Mouse (Mus musculus) naive thymus-derived CD4-positive, alpha-beta T cell, adult 2 months (primary cell): Measurements from ENCODE around the gene Kcnd2.

Experiments used
- DNase-seq: peaks from one replicate; pipeline ENCODE4 v3.0.0-alpha.2; 2011; ENCODE audit warnings: low read depth

Kcnd2 gene

DNA sequence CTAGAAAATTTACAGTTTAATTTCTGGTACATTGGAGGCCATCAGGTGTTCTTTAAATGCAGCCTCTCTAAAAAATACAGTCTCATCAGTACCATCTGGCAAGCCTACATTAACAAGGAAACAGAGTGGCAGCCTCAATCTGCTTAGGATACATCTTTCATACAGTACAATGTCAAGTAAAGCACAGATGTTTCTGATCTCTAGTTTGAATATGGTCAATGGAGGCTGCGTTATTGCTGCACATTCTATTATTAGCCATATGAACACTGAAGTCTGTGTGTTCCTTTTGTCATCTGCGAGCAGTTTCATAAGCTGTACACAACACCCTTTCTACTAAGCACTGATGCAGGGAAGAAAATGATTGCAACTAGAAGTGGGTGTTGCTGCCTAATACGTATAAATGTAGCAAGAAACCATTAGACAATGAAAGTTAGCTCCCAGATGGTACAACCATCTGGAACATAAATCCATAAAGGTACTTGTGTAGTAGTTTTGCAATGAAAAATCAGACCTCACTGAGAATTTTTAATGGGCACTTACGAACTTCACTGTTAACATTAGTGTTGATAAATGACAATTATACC is 209.0 kb downstream of the Kcnd2 start:
- no peak for DNase-seq

GRCm38 (mm10) chr6:21431120-21431519 is 215.8 kb downstream of the Kcnd2 start:
- DNase-seq, result no peak

DNA sequence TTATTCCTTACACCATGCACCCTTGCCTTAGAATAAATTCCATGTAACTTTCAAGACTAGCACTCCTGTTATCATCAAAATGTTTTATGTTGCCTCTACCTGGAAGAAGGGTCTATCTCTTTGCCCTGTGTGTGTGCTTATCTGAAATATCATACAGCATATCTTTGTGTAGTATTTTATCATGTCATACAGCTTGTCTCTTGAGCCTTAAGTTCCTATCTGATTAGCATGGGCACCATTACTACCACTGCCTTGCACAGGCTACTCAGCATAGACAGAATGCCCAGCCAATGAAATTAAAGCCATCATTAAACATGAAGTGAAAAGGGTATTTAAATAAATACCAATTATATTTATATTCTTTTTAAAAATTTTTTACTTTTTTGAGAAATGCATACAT is 249.4 kb downstream of the Kcnd2 start:
- DNase-seq, result no peak

GRCm38 (mm10) chr6:21471891-21472544 is 256.7 kb downstream of the Kcnd2 start:
- no peak for DNase-seq

DNA sequence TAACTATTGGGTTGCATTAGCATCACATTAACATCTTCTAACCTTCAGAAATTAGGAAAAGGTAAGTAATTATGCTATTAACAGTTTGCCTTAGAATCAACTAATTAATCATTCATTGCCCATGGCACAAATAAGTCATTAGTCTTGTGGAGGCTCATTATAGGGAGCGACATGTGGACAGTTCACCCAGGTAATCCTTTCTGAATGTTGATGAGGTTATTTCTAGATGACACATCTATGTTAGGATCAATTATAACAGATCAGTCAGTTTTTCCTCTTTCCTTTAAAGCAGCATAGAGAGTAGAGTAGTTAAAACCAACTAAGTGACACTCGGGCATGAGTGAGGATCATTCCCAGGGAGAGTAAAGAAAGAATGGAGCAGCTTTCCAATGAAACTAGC is 267.4 kb downstream of the Kcnd2 start:
- no peak for DNase-seq

DNA sequence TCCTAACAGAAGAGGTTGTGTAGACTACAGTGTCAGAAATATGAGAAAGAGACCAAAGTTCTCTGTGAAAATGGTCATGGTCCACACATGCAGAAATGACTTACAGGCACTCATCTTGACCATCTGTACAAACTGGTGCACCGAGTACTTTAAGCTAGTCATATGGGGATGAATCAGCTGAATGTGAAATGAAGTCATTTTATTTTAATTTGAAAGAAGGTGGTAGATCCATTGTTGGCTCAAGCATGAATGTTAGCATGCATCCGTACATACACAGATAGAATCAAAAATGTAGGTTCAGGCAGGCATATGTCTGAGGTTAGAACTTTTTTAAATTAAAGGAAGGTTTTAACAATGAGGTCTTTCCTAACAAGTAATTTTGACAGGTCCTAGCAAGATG is 273.2 kb downstream of the Kcnd2 start:
- DNase-seq, result no peak

- no peak for DNase-seq
These were observed 287.6 kb downstream of the Kcnd2 start for GRCm38 (mm10) chr6:21502921-21503320.

- DNase-seq, result no peak
These were observed 295.4 kb downstream of the Kcnd2 start for GRCm38 (mm10) chr6:21510621-21511239.

DNA sequence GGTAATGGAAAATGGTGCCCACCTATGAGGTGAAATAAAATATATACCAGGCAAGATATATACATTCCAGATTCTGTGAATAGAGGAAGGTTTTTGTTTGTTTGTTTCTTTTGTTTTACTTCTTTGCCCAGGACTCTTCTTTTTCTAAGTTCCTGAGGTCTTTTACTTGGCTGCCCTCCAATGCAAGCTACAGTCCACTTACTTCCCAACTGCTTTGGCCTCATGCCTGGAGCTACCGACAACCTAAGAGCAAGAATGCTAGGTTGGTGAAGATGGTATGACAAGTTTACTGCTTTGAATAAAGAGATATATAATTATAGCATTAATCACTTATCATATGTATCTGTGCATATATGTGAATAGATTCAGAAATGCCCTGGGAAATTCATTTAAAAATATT is 305.0 kb downstream of the Kcnd2 start:
- DNase-seq, result no peak

- no peak for DNase-seq
These were observed 312.3 kb downstream of the Kcnd2 start for GRCm38 (mm10) chr6:21527489-21528074.

GRCm38 (mm10) chr6:21534009-21534408 is 318.7 kb downstream of the Kcnd2 start:
- no peak for DNase-seq

GRCm38 (mm10) chr6:21534820-21535219 is 319.5 kb downstream of the Kcnd2 start:
- no peak for DNase-seq

DNA sequence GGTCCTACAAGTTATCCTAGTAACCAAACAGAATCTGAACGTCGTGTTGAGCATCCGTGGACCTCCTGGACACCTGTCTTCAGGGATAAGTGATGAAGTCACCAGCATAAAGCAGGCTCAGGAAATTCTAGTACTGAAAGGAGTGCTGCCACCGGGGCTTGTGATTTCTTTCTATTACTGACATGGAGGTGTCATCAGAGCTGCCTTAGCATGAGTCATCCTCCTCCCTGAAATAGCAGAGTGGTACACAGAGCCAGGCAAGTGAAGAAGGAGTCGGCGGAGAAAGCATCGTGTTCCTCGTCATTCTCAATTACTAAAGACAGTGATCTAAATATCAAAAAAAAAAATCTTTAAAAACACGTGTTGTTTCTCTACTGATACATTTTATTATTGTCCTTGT is 336.2 kb downstream of the Kcnd2 start:
- DNase-seq, result no peak

DNA sequence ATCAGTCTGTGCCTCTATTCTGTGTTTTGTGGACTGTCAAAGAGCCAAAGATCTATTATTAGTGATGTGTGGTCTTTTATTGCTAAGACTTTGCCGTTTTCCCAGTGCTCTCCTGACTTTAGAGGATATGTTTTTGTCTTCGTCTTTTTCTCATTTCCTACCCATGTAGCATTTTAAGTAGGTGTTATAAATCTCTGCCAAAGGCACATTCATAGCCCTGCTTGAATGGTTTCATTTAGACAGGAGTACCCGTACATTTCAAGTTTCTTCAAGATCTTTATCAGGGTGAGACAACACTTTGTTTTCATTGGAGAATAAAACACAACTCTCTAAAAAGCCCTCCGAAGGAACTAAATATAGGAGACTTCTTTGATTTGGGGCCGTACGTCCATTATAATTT is 355.7 kb downstream of the Kcnd2 start:
- DNase-seq, result no peak

GRCm38 (mm10) chr6:21590156-21590555 is 374.9 kb downstream of the Kcnd2 start:
- DNase-seq, result no peak

- no peak for DNase-seq
These were observed 382.1 kb downstream of the Kcnd2 start for GRCm38 (mm10) chr6:21597424-21597823.

- DNase-seq, result no peak
These were observed 394.2 kb downstream of the Kcnd2 start for GRCm38 (mm10) chr6:21609381-21610059.

GRCm38 (mm10) chr6:21629989-21630388 is 414.7 kb downstream of the Kcnd2 start:
- DNase-seq, result no peak

- DNase-seq, result no peak
These were observed 440.4 kb downstream of the Kcnd2 start for GRCm38 (mm10) chr6:21655681-21656080.

DNA sequence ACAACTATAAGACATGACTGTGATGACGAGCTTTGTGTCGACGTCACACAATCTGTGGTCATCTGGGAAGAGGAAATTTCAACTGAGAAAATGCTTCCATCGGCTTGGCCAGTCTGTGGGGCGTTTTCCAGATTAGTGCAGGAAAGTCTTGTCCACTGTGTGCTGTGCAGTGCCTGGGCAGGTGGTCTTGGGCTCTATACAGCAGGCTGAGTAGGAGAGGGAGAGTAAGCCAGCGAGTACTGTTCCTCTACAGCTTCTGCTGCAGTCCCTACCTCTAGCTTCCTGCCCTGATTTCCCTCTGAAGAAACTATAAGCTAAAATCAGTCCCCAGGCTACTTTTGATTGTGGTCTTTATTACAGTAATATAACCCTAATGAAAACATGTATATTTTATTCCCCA is 448.8 kb downstream of the Kcnd2 start:
- no peak for DNase-seq

DNA sequence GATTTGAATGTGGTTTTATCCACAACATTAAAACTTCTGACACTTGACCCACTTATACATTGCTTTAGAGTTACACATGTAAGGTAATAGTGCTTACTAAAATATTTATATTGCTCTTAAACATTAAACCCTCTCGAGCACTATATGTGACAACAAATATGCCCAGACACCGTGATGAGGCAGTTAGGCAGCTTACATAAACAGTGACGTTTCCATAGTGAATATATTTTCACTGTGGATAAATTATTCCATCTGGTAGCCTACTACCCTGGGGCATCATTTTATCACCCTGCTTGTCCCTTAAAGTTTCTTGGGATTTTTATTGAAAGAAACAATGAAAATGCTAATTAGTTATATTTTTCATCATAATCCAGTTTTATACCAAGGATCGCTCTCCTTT is 449.3 kb downstream of the Kcnd2 start:
- no peak for DNase-seq

GRCm38 (mm10) chr6:21684252-21684651 is 468.9 kb downstream of the Kcnd2 start:
- no peak for DNase-seq

- DNase-seq, result no peak
These were observed 471.1 kb downstream of the Kcnd2 start for GRCm38 (mm10) chr6:21686388-21686787.
